Mouse (Mus musculus) ES-E14 (cell line): Measurements from ENCODE around the gene Sdc3. TPM values are rescaled to one million over a fixed set of nuclear protein-coding genes. Genes with fewer than 3 reads are reported as not detected.

Experiments used
- DNase-seq: peaks from one replicate; pipeline ENCODE4 v3.0.0-alpha.2; 2013; ENCODE audit warnings: low read depth, low spot score
- H3K27ac ChIP-seq: 2 replicates; pipeline ENCODE4 v1.5.1; 2012; ENCODE audit warnings: low read depth, mild to moderate bottlenecking, low read length, moderate library complexity, mixed read lengths; ENCODE audit not compliant: poor library complexity, insufficient read depth, severe bottlenecking
- H3K36me3 ChIP-seq: 2 replicates; pipeline ENCODE4 v1.6.1; 2012; ENCODE audit warnings: mild to moderate bottlenecking, low read length, moderate library complexity, mixed read lengths; ENCODE audit not compliant: control insufficient read depth, poor library complexity, insufficient read depth, severe bottlenecking
- H3K4me1 ChIP-seq, 2 experiments: fragments of 150-350 bp in 1 of 2; sonication (generic) in 1 of 2; 2 replicates each; pipeline ENCODE4 v1.6.1; 2012; ENCODE audit warnings: low read length in 2 of 2, mild to moderate bottlenecking in 1 of 2, mixed read lengths in 1 of 2; ENCODE audit not compliant: control insufficient read depth in 2 of 2, insufficient read depth in 2 of 2, poor library complexity in 1 of 2
- H3K4me3 ChIP-seq, 2 experiments: fragments of 150-350 bp in 1 of 2; sonication (generic) in 1 of 2; 2 replicates each; pipeline ENCODE4 v1.5.1; 2012; ENCODE audit warnings: low read length in 2 of 2, low read depth in 1 of 2, mild to moderate bottlenecking in 1 of 2, mixed read lengths in 1 of 2; ENCODE audit not compliant: insufficient read depth in 1 of 2, poor library complexity in 1 of 2, severe bottlenecking in 1 of 2
- H3K9ac ChIP-seq: 2 replicates; pipeline ENCODE4 v1.6.1; 2012; ENCODE audit warnings: low read depth, mild to moderate bottlenecking, low read length, mixed read lengths; ENCODE audit not compliant: poor library complexity, insufficient read depth, severe bottlenecking
- H3K9me3 ChIP-seq: fragments of 150-350 bp; sonication (generic); 2 replicates; pipeline ENCODE4 v1.6.1; 2012; ENCODE audit warnings: low read depth, mild to moderate bottlenecking, low read length; ENCODE audit not compliant: control insufficient read depth, insufficient read depth
- CHD2 ChIP-seq: IDR thresholded peaks from 2 replicates; pipeline ENCODE4 v1.6.1; 2014; ENCODE audit warnings: mild to moderate bottlenecking, low read depth, low read length, inconsistent platforms
- HCFC1 ChIP-seq: IDR thresholded peaks from 2 replicates; pipeline ENCODE4 v1.6.1; 2012; ENCODE audit warnings: low read length, inconsistent platforms, borderline replicate concordance; ENCODE audit not compliant: insufficient read depth
- MAFK ChIP-seq: IDR thresholded peaks from 2 replicates; pipeline ENCODE4 v1.6.1; 2014; ENCODE audit warnings: mild to moderate bottlenecking, low read depth, low read length, inconsistent platforms; ENCODE audit not compliant: insufficient read depth
- ZC3H11A ChIP-seq: IDR thresholded peaks from 2 replicates; pipeline ENCODE4 v1.6.1; 2012; ENCODE audit warnings: low read depth, mild to moderate bottlenecking, inconsistent platforms, low read length, borderline replicate concordance
- ZNF384 ChIP-seq: IDR thresholded peaks from 2 replicates; pipeline ENCODE4 v1.6.1; 2012; ENCODE audit warnings: low read depth, low read length, inconsistent platforms
- in situ Hi-C, 2 experiments: fragments of 600-800 bp; cut with MboI; formaldehyde crosslinking; loops; one replicate each; pipeline ENCODE4 v1.15.1; 2025; ENCODE audit warnings: low sequenced_read_pairs in 2 of 2, inconsistent platforms in 1 of 2; ENCODE audit not compliant: unreplicated experiment in 2 of 2
- total RNA-seq: library from RNA; depleted of rRNA; stranded (reverse); fragments of 300-350 nt; gene quantifications from 2 replicates; pipeline ENCODE4 v1.2.3, GENCODE M21; 2012

Sdc3 gene
- total RNA-seq, 1 experiment = 8.7 TPM

DNA sequence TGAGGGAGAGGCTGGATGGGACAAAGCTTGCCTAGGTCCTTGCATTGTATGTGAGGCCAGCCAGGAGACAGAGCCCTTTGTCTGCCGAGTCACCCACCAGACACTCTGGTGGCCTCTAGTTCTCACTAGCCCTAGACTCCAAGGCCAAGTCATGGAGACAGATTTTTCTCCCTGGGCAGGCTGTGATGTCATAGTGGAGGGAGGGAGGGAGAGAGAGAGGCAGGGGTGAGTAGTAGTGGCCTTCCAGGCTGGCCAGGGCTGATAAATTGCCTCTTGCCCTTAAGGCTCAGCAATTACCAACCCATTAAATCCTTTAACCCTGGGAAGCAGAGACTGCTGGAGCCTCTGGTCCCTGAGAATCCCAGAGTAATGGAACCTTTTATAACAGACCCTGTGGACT, 41.8 kb downstream of the Sdc3 start:
- no peak overlapping the region for H3K4me3 ChIP-seq
- peaks cover 4 to 6% of the 10 kb centered on the region in 2 experiments; a peak in 2 of 4 replicates for H3K4me1 ChIP-seq
- no peak overlapping the region for H3K9ac ChIP-seq
- in situ Hi-C loops = no loop called here
- H3K9me3 ChIP-seq = no peaks in the 10 kb centered on the region
- DNase-seq = no peak
- no peak overlapping the region for H3K27ac ChIP-seq
- TF ChIP-seq MAFK = no peak
- TF ChIP-seq CHD2 = no peak
- TF ChIP-seq HCFC1 = no peak
- H3K36me3 ChIP-seq = no peaks in the 10 kb centered on the region

DNA sequence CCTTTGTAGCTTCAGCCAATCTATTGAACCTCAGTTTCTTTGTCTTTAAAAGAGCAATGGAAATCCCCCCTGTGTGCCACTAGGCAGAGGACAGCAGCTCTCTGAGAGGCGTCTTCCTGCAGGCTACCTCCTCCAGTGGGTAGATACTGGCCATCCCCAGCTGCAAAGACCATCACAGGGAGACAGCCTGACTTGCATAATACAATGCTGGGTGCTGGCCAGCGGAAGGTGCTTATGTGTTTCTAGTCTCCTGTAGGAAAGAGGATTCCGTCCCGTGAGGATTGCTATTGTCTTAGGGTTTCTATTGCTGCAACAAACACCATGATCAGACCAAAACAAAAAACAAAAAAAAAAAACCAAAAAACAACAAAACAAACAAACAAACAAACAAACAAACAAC, 43.2 kb downstream of the Sdc3 start:
- no peak for DNase-seq
- Histone ChIP-seq H3K27ac (no peak overlapping the region), H3K36me3 (no peaks in the 10 kb centered on the region), H3K9ac (no peak overlapping the region), H3K9me3 (no peaks in the 10 kb centered on the region), H3K4me1 (peaks cover 0 to 4% of the 10 kb centered on the region in 2 experiments; a peak in 1 of 4 replicates), H3K4me3 (no peak overlapping the region)
- in situ Hi-C loops = no loop called here
- TF ChIP-seq ZC3H11A (no peak), MAFK (no peak), CHD2 (no peak), ZNF384 (no peak), HCFC1 (no peak)

DNA sequence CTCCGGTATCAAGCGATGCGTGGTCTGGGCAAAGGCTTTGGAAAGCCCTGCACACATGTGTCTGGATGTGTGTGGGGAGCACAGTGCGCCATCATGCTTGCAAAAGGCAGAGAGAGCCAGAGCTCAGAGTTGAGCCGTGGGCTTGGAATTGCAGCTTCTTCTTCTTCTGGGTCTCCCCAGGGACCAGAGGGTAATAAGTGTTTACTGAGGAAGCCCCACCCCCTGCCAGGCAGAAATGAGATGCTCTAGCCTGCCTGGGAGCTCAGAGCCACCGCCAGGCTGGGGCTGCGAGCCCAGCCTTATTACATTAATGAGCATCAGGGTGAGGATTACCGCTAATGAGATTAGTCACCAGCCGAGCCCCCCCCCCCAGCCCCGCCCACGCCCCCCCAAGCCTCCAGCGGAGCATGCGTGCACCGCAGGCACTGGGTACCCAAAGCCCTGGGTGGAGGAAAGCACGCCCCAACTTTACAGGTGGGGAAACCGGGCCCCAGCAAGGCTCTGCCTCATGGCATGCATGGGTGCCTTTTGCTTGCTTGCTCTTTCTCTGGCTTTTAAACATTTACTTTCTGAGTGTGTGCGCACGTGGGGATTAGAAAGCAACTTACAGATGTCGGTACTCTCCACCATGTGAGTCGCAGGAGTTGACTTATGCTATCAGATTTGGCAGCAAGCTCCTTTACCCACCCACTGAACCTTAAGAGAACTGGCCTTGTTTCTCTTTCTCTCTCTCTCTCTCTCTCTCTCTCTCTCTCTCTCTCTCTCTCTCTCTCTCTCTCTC, 44.1 kb downstream of the Sdc3 start:
- no peak overlapping the region for H3K9ac ChIP-seq
- no peaks in the 10 kb centered on the region for H3K36me3 ChIP-seq
- peaks cover 0 to 4% of the 10 kb centered on the region in 2 experiments; a peak in 1 of 4 replicates for H3K4me1 ChIP-seq
- no peak for DNase-seq
- no peak overlapping the region for H3K27ac ChIP-seq
- TF ChIP-seq ZNF384 = no peak
- TF ChIP-seq ZC3H11A = no peak
- no peak for TF ChIP-seq MAFK
- TF ChIP-seq HCFC1 = no peak
- TF ChIP-seq CHD2 = no peak
- no peak overlapping the region for H3K4me3 ChIP-seq
- no peaks in the 10 kb centered on the region for H3K9me3 ChIP-seq
- in situ Hi-C loops = no loop called here

DNA sequence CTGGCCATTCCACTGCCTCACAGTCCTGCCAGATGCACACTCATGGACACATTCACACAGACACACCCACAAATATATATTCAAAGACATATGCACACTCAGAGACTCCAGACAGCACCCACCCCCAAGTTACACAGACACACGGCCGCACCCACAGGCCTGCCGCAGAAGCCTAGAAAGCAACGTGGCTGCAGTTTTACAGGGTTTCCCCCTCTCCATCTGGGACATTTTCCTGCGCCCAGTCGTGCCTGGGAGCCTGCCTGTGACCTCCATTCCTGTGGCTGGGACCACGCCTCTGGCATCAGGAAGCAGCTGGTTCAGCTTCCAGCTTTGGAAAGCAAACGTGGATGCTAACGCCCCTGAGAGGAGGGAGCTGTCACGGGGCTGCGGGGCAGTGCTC, 46.2 kb downstream of the Sdc3 start:
- Histone ChIP-seq H3K9ac (no peak overlapping the region), H3K4me1 (peaks cover 0 to 2% of the 10 kb centered on the region in 2 experiments; a peak in 1 of 4 replicates), H3K9me3 (no peaks in the 10 kb centered on the region), H3K36me3 (no peaks in the 10 kb centered on the region), H3K27ac (no peak overlapping the region), H3K4me3 (no peak overlapping the region)
- in situ Hi-C loops = no loop called here
- TF ChIP-seq MAFK = no peak
- TF ChIP-seq ZC3H11A = no peak
- TF ChIP-seq ZNF384 = no peak
- no peak for TF ChIP-seq HCFC1
- TF ChIP-seq CHD2 = no peak
- no peak for DNase-seq
